8 mouse cellular contexts compared by ENCODE assay signal in genomic region chr15:79687646-79688267, GRCm38 (mm10). TPM values are rescaled to one million over a fixed set of nuclear protein-coding genes. Genes with fewer than 3 reads are reported as not detected.
DNase-seq lines count a peak whose midpoint lies in the region; ATAC-seq and TF ChIP-seq lines count a peak whose summit lies in the region.

Josd1 (minus strand) TSS chr15:79687919.

- peak; percentile 90 for TF ChIP-seq POLR2A in heart, adult 2 months (IDR thresholded peaks at IDR 0.05; ENCODE audit: insufficient read depth, low read depth, low read length)

- peak within 1 kb of the TSS; percentile 91 for H3K4me3 ChIP-seq in embryonic facial prominence, embryonic 13.5 days
- peak within 1 kb of the TSS; percentile 86 for H3K4me3 ChIP-seq in heart, adult 2 months
- peak within 1 kb of the TSS; percentile 91 for H3K4me3 ChIP-seq in limb, embryonic 13.5 days
- H3K4me3 ChIP-seq in midbrain, embryonic 16.5 days (ENCODE audit: low read depth, low read length) = peak within 1 kb of the TSS; percentile 74

- H3K27ac ChIP-seq in embryonic facial prominence, embryonic 13.5 days = peak within 1 kb of the TSS; percentile 98
- peak within 1 kb of the TSS; percentile 99 for H3K27ac ChIP-seq in heart, adult 2 months
- peak within 1 kb of the TSS; percentile 96 for H3K27ac ChIP-seq in limb, embryonic 13.5 days
- H3K27ac ChIP-seq in midbrain, embryonic 16.5 days (ENCODE audit: low read length) = peak within 1 kb of the TSS; percentile 95

- under 1% methylated on average over 72 of the region's 72 CpGs for WGBS in embryonic facial prominence, embryonic 13.5 days
- under 1% methylated on average over 72 of the region's 72 CpGs for WGBS in heart, adult 2 months
- under 1% methylated on average over 62 of the region's 72 CpGs for WGBS in limb, embryonic 13.5 days
- WGBS in midbrain, embryonic 16.5 days = under 1% methylated on average over 71 of the region's 72 CpGs

- peaks cover 65% of the 10 kb centered on the region for H3K4me1 ChIP-seq in embryonic facial prominence, embryonic 13.5 days
- peaks cover 22% of the 10 kb centered on the region for H3K4me1 ChIP-seq in heart, adult 2 months (ENCODE audit: control insufficient read depth, insufficient read depth, low read length)
- H3K4me1 ChIP-seq in limb, embryonic 13.5 days = peaks cover 65% of the 10 kb centered on the region
- peaks cover 59% of the 10 kb centered on the region for H3K4me1 ChIP-seq in midbrain, embryonic 16.5 days (ENCODE audit: control insufficient read depth, insufficient read depth, low read length)

- H3K9me3 ChIP-seq in embryonic facial prominence, embryonic 13.5 days = no peaks in the 10 kb centered on the region
- no peaks in the 10 kb centered on the region for H3K9me3 ChIP-seq in limb, embryonic 13.5 days
- no peaks in the 10 kb centered on the region for H3K9me3 ChIP-seq in midbrain, embryonic 16.5 days (replicated peaks; ENCODE audit: control insufficient read depth, low read length, poor library complexity, severe bottlenecking)

- H3K27me3 ChIP-seq in embryonic facial prominence, embryonic 13.5 days = no peaks in the 10 kb centered on the region
- no peaks in the 10 kb centered on the region for H3K27me3 ChIP-seq in heart, adult 2 months (ENCODE audit: control insufficient read depth, insufficient read depth, low read length)
- no peaks in the 10 kb centered on the region for H3K27me3 ChIP-seq in limb, embryonic 13.5 days
- no peaks in the 10 kb centered on the region for H3K27me3 ChIP-seq in midbrain, embryonic 16.5 days (ENCODE audit: control insufficient read depth, insufficient read depth, low read depth, low read length)

- DNase-seq in 3134 (ENCODE audit: extremely low read depth, insufficient read length, low spot score) = peak; percentile 99
- DNase-seq in adrenal gland, postnatal 36 days = peak; percentile 97 to 98
- peak; percentile 98 to 99 for DNase-seq in heart, adult 2 months
- peak; percentile 95 to 96 for DNase-seq in kidney, adult 8-10 months
- peak; percentile 98 to 99 for DNase-seq in spleen, postnatal 10 days (ENCODE audit: low spot score in 2 of 2)

- TF ChIP-seq CTCF in heart, adult 2 months (IDR thresholded peaks at IDR 0.05) = no peak

- intact Hi-C loops in heart, adult 2 months (cut with DNase I) = loop anchor here (2.0 kb wide), 1 partner anchor 15 kb away; no protein-coding TSS in a partner anchor

- no peaks in the 10 kb centered on the region for H3K36me3 ChIP-seq in embryonic facial prominence, embryonic 13.5 days
- H3K36me3 ChIP-seq in heart, adult 2 months (ENCODE audit: control insufficient read depth, insufficient read depth, low read length) = peaks cover 3% of the 10 kb centered on the region
- no peaks in the 10 kb centered on the region for H3K36me3 ChIP-seq in limb, embryonic 13.5 days
- no peaks in the 10 kb centered on the region for H3K36me3 ChIP-seq in midbrain, embryonic 16.5 days (ENCODE audit: control insufficient read depth, insufficient read depth, low read length)

- H3K4me2 ChIP-seq in embryonic facial prominence, embryonic 13.5 days = peak within 1 kb of the TSS; percentile 91
- peak within 1 kb of the TSS; percentile 86 for H3K4me2 ChIP-seq in limb, embryonic 13.5 days (replicated peaks)
- peak within 1 kb of the TSS; percentile 71 for H3K4me2 ChIP-seq in midbrain, embryonic 16.5 days (ENCODE audit: low read length)

- peak within 1 kb of the TSS; percentile 94 for H3K9ac ChIP-seq in embryonic facial prominence, embryonic 13.5 days
- peak within 1 kb of the TSS; percentile 98 for H3K9ac ChIP-seq in heart, adult 2 months (ENCODE audit: low read depth, low read length)
- H3K9ac ChIP-seq in limb, embryonic 13.5 days = peak within 1 kb of the TSS; percentile 96
- peak within 1 kb of the TSS; percentile 83 for H3K9ac ChIP-seq in midbrain, embryonic 16.5 days (ENCODE audit: low read depth, low read length)

- TF ChIP-seq EP300 in heart, adult 2 months (IDR thresholded peaks at IDR 0.05; ENCODE audit: insufficient read depth, low read depth, low read length) = peak; percentile 74

- peak; percentile 70 for ATAC-seq in embryonic facial prominence, embryonic 13.5 days (ENCODE audit: insufficient number of reproducible peaks, insufficient read depth, low FRiP score, low TSS enrichment, low read depth)
- peak; percentile 66 for ATAC-seq in limb, embryonic 13.5 days (ENCODE audit: low FRiP score, low read depth)
- ATAC-seq in midbrain, embryonic 16.5 days = peak; percentile 55

- peaks cover 9% of the 10 kb centered on the region for H3K79me2 ChIP-seq in heart, adult 2 months (replicated peaks; ENCODE audit: control insufficient read depth, insufficient read depth, low read length)

RNA-seq across cellular contexts. Expression of gene Josd1, which starts in this region (rescaled TPM):
- 10 to 100 TPM; 33.8 to 36.4 TPM for total RNA-seq in adrenal gland, postnatal 36 days (2021)
- polyA plus RNA-seq in embryonic facial prominence, embryonic 13.5 days (2015; fragmentation: Nextera tagmentation; extraction: Ambion mirVana) = 26.1 and 28.3 TPM in 2 replicates
- 10 to 100 TPM; 22.1 to 24.9 TPM for total RNA-seq in heart, adult 2 months (2021)
- polyA plus RNA-seq in heart, adult 2 months (2012; rRNA removed) = 16.1 and 25.6 TPM in 2 replicates
- 24.8 and 26.7 TPM in 2 replicates for polyA plus RNA-seq in limb, embryonic 13.5 days (2015; fragmentation: Nextera tagmentation; extraction: Ambion mirVana)
- 20.6 and 21.3 TPM in 2 replicates for polyA plus RNA-seq in midbrain, embryonic 16.5 days (2015; fragmentation: Nextera tagmentation; extraction: Ambion mirVana)

Comparison
In these comparisons a context has a peak if more than half of its experiments do, and no peak if none do; other contexts are left out.
1. Peak in every context shown above with its lines: DNase-seq, ATAC-seq, H3K4me3 ChIP-seq and H3K27ac ChIP-seq.